Mouse (Mus musculus) heart, postnatal 10 days (tissue): ENCODE data around the gene Pmepa1. TPM values are rescaled to one million over a fixed set of nuclear protein-coding genes. Genes with fewer than 3 reads are reported as not detected.

ENCODE experiments used
- DNase-seq, 2 experiments: peaks; one replicate each; pipeline ENCODE4 v3.0.0; 2021
- intact Hi-C: fragments of 180-260 bp; cut with DNase I; formaldehyde crosslinking; loops from one replicate; pipeline ENCODE4 v1.15.1; 2025
- total RNA-seq, 2 experiments: library from RNA; stranded (reverse); gene quantifications; 2 replicates each; pipeline ENCODE4 v1.2.3; 2021

Pmepa1 gene
- total RNA-seq, 2 experiments from 2014 or later, result 55.1 to 57.2 TPM

GRCm38 (mm10) chr2:173204671-173205070, 71.7 kb downstream of the Pmepa1 start:
- no peak for DNase-seq
- intact Hi-C loops, result no loop called here

- no peak for DNase-seq
- intact Hi-C loops, result no loop called here
Observed at GRCm38 (mm10) chr2:173203726-173204125, 72.6 kb downstream of the Pmepa1 start.

- intact Hi-C loops, result no loop called here
- no peak for DNase-seq
Observed at GRCm38 (mm10) chr2:173202924-173203689, 73.2 kb downstream of the Pmepa1 start.

- intact Hi-C loops, result no loop called here
- DNase-seq, result no peak
Observed at GRCm38 (mm10) chr2:173194796-173195195, 81.5 kb downstream of the Pmepa1 start.

- peak in 1 of 2 experiments; percentile 22 for DNase-seq
- intact Hi-C loops, result loop anchor here (10.0 kb wide), 2 partner anchors 1097 to 1717 kb away; partner anchors contain the start of gene Gnas
Observed at GRCm38 (mm10) chr2:173187182-173187855, 89.0 kb downstream of the Pmepa1 start.

GRCm38 (mm10) chr2:173186047-173186943, 90.0 kb downstream of the Pmepa1 start:
- intact Hi-C loops, result loop anchor here (1.0 to 10.0 kb wide), 4 partner anchors 360 to 1719 kb away; partner anchors contain the start of gene Gnas
- DNase-seq, result peak; percentile 85 to 92

- no peak for DNase-seq
- intact Hi-C loops, result loop anchor here (10.0 kb wide), 2 partner anchors 1100 to 1720 kb away; partner anchors contain the start of gene Gnas
Observed at GRCm38 (mm10) chr2:173185282-173185681, 91.1 kb downstream of the Pmepa1 start.

- no peak for DNase-seq
- intact Hi-C loops, result loop anchor here (1.0 to 10.0 kb wide), 3 partner anchors 77 to 1720 kb away; partner anchors contain the start of gene Gnas
Observed at GRCm38 (mm10) chr2:173184475-173185080, 91.8 kb downstream of the Pmepa1 start.

- DNase-seq, result peak; percentile 63 to 82
- intact Hi-C loops, result loop anchor here (1.0 to 10.0 kb wide), 4 partner anchors 19 to 1721 kb away; partner anchors contain the start of gene Gnas
Observed at GRCm38 (mm10) chr2:173183836-173184460, 92.4 kb downstream of the Pmepa1 start.

- DNase-seq, result no peak
- intact Hi-C loops, result loop anchor here (2.0 to 10.0 kb wide), 3 partner anchors 19 to 1721 kb away; partner anchors contain the start of gene Gnas
Observed at GRCm38 (mm10) chr2:173183311-173183710, 93.0 kb downstream of the Pmepa1 start.

GRCm38 (mm10) chr2:173182796-173183195, 93.5 kb downstream of the Pmepa1 start:
- DNase-seq, result no peak
- intact Hi-C loops, result loop anchor here (2.0 to 10.0 kb wide), 3 partner anchors 18 to 1722 kb away; partner anchors contain the start of gene Gnas

- intact Hi-C loops, result loop anchor here (2.0 to 10.0 kb wide), 3 partner anchors 17 to 1723 kb away; partner anchors contain the start of gene Gnas
- no peak for DNase-seq
Observed at GRCm38 (mm10) chr2:173181901-173182300, 94.4 kb downstream of the Pmepa1 start.

GRCm38 (mm10) chr2:173181486-173181885, 94.8 kb downstream of the Pmepa1 start:
- intact Hi-C loops, result loop anchor here (10.0 kb wide), 2 partner anchors 1103 to 1723 kb away; partner anchors contain the start of gene Gnas
- DNase-seq, result no peak

GRCm38 (mm10) chr2:173180721-173181388, 95.5 kb downstream of the Pmepa1 start:
- intact Hi-C loops, result loop anchor here (10.0 kb wide), 2 partner anchors 1104 to 1724 kb away; partner anchors contain the start of gene Gnas
- DNase-seq, result no peak

- intact Hi-C loops, result loop anchor here (10.0 kb wide), 2 partner anchors 1105 to 1725 kb away; partner anchors contain the start of gene Gnas
- DNase-seq, result no peak
Observed at GRCm38 (mm10) chr2:173180026-173180425, 96.3 kb downstream of the Pmepa1 start.

GRCm38 (mm10) chr2:173179046-173179445, 97.3 kb downstream of the Pmepa1 start:
- intact Hi-C loops, result no loop called here
- no peak for DNase-seq

GRCm38 (mm10) chr2:173177951-173178350, 98.4 kb downstream of the Pmepa1 start:
- DNase-seq, result peak; percentile 53 to 60
- intact Hi-C loops, result no loop called here

GRCm38 (mm10) chr2:173177481-173177880, 98.9 kb downstream of the Pmepa1 start:
- intact Hi-C loops, result no loop called here
- DNase-seq, result peak in 1 of 2 experiments; percentile 1
